Mouse (Mus musculus): ENCODE data around the gene Tmem174. TPM values are rescaled to one million over a fixed set of nuclear protein-coding genes. Genes with fewer than 3 reads are reported as not detected.

Tmem174 gene
- polyA plus RNA-seq, 1 experiment from 2014 or later, result not detected

- no peak overlapping the region for H3K4me3 ChIP-seq (ENCODE audit: low read depth, low read length)
Measured at GRCm38 (mm10) chr13:98589572-98589971, 47.6 kb downstream of the Tmem174 start.

GRCm38 (mm10) chr13:98588951-98589501 is 48.2 kb downstream of the Tmem174 start:
- peak overlapping the region; percentile 35 for H3K4me3 ChIP-seq (ENCODE audit: low read depth, low read length)
- 2% methylated on average over 35 of the region's 35 CpGs for WGBS
- H3K9me3 ChIP-seq (ENCODE audit: control insufficient read depth, low read length), result no peaks in the 10 kb centered on the region
- no peak overlapping the region for H3K27ac ChIP-seq (ENCODE audit: low read depth, low read length)
- DNase-seq (ENCODE audit: low spot score) (peak; percentile 94), ATAC-seq (ENCODE audit: low FRiP score) (peak; percentile 85)
- H3K27me3 ChIP-seq (ENCODE audit: control insufficient read depth, insufficient read depth, low read length), result peaks cover 21% of the 10 kb centered on the region
- H3K4me2 ChIP-seq (replicated peaks; ENCODE audit: low read depth, low read length), result peak overlapping the region; percentile 68
- no peaks in the 10 kb centered on the region for H3K4me1 ChIP-seq (replicated peaks; ENCODE audit: control insufficient read depth, insufficient read depth, low read length)
- no peaks in the 10 kb centered on the region for H3K36me3 ChIP-seq (ENCODE audit: control insufficient read depth, insufficient read depth, low read length)
- H3K9ac ChIP-seq (ENCODE audit: low read depth, low read length), result peak overlapping the region; percentile 34; the same call in 1 of the 2 replicates

More at GRCm38 (mm10) chr13:98589572-98589971, 47.6 kb downstream of the Tmem174 start:
- 50% methylated on average over 9 of the region's 9 CpGs for WGBS
- DNase-seq (ENCODE audit: low spot score), result no peak
- peak overlapping the region; percentile 68; the same call in 1 of the 2 replicates for H3K4me2 ChIP-seq (replicated peaks; ENCODE audit: low read depth, low read length)
- H3K27me3 ChIP-seq (ENCODE audit: control insufficient read depth, insufficient read depth, low read length), result peaks cover 21% of the 10 kb centered on the region
- H3K9ac ChIP-seq (ENCODE audit: low read depth, low read length), result no peak overlapping the region
- H3K9me3 ChIP-seq (ENCODE audit: control insufficient read depth, low read length), result no peaks in the 10 kb centered on the region
- ATAC-seq (ENCODE audit: low FRiP score), result no peak
- no peak overlapping the region for H3K27ac ChIP-seq (ENCODE audit: low read depth, low read length)
- H3K36me3 ChIP-seq (ENCODE audit: control insufficient read depth, insufficient read depth, low read length), result no peaks in the 10 kb centered on the region
- no peaks in the 10 kb centered on the region for H3K4me1 ChIP-seq (replicated peaks; ENCODE audit: control insufficient read depth, insufficient read depth, low read length)

- ATAC-seq (ENCODE audit: low FRiP score), result no peak
- H3K27me3 ChIP-seq (ENCODE audit: control insufficient read depth, insufficient read depth, low read length), result peaks cover 21% of the 10 kb centered on the region
- H3K4me3 ChIP-seq (ENCODE audit: low read depth, low read length), result peak overlapping the region; percentile 35
- no peaks in the 10 kb centered on the region for H3K4me1 ChIP-seq (replicated peaks; ENCODE audit: control insufficient read depth, insufficient read depth, low read length)
- 2% methylated on average over 12 of the region's 12 CpGs for WGBS
- peak overlapping the region; percentile 68 for H3K4me2 ChIP-seq (replicated peaks; ENCODE audit: low read depth, low read length)
- DNase-seq (ENCODE audit: low spot score), result no peak
- H3K9me3 ChIP-seq (ENCODE audit: control insufficient read depth, low read length), result no peaks in the 10 kb centered on the region
- H3K9ac ChIP-seq (ENCODE audit: low read depth, low read length), result peak overlapping the region; percentile 34; the same call in 1 of the 2 replicates
- H3K36me3 ChIP-seq (ENCODE audit: control insufficient read depth, insufficient read depth, low read length), result no peaks in the 10 kb centered on the region
- no peak overlapping the region for H3K27ac ChIP-seq (ENCODE audit: low read depth, low read length)
Measured at GRCm38 (mm10) chr13:98588480-98588879, 48.7 kb downstream of the Tmem174 start.

- Histone ChIP-seq H3K36me3 (ENCODE audit: control insufficient read depth, insufficient read depth, low read length) (no peaks in the 10 kb centered on the region), H3K9me3 (ENCODE audit: control insufficient read depth, low read length) (no peaks in the 10 kb centered on the region), H3K4me1 (replicated peaks; ENCODE audit: control insufficient read depth, insufficient read depth, low read length) (no peaks in the 10 kb centered on the region), H3K4me2 (replicated peaks; ENCODE audit: low read depth, low read length) (peak overlapping the region; percentile 17; the same call in 1 of the 2 replicates), H3K27ac (ENCODE audit: low read depth, low read length) (no peak overlapping the region), H3K9ac (ENCODE audit: low read depth, low read length) (no peak overlapping the region), H3K4me3 (ENCODE audit: low read depth, low read length) (no peak overlapping the region; the same call in 1 of the 2 replicates), H3K27me3 (ENCODE audit: control insufficient read depth, insufficient read depth, low read length) (peaks cover 21% of the 10 kb centered on the region)
- 2% methylated on average over 14 of the region's 14 CpGs for WGBS
- DNase-seq (ENCODE audit: low spot score) (peak; percentile 66), ATAC-seq (ENCODE audit: low FRiP score) (0 out of 2 replicates have a peak, but pooled peaks have one; percentile 28)
Measured at GRCm38 (mm10) chr13:98587639-98588038, 49.6 kb downstream of the Tmem174 start.

GRCm38 (mm10) chr13:98586817-98587575 is 50.2 kb downstream of the Tmem174 start:
- no peaks in the 10 kb centered on the region for H3K36me3 ChIP-seq (ENCODE audit: control insufficient read depth, insufficient read depth, low read length)
- peaks cover 21% of the 10 kb centered on the region for H3K27me3 ChIP-seq (ENCODE audit: control insufficient read depth, insufficient read depth, low read length)
- ATAC-seq (ENCODE audit: low FRiP score), result no peak
- no peak overlapping the region for H3K4me2 ChIP-seq (replicated peaks; ENCODE audit: low read depth, low read length)
- no peaks in the 10 kb centered on the region for H3K4me1 ChIP-seq (replicated peaks; ENCODE audit: control insufficient read depth, insufficient read depth, low read length)
- H3K9ac ChIP-seq (ENCODE audit: low read depth, low read length), result no peak overlapping the region
- 27% methylated on average over 17 of the region's 17 CpGs for WGBS
- no peak for DNase-seq (ENCODE audit: low spot score)
- no peak overlapping the region for H3K27ac ChIP-seq (ENCODE audit: low read depth, low read length)
- H3K4me3 ChIP-seq (ENCODE audit: low read depth, low read length), result no peak overlapping the region
- H3K9me3 ChIP-seq (ENCODE audit: control insufficient read depth, low read length), result no peaks in the 10 kb centered on the region

Other genes starting within 250 kb of the Tmem174 start
- 0.78 and 0.94 TPM in 2 replicates for gene Gm10320, start 145.4 kb downstream of the Tmem174 start, polyA plus RNA-seq (2014; fragmentation: Nextera tagmentation; extraction: Ambion mirVana)
- gene Tmem171, start 57.4 kb upstream of the Tmem174 start, polyA plus RNA-seq (2014; fragmentation: Nextera tagmentation; extraction: Ambion mirVana), result not detected in 2 replicates
- 28.5 and 35.5 TPM in 2 replicates for gene Fcho2, start 178.0 kb upstream of the Tmem174 start, polyA plus RNA-seq (2014; fragmentation: Nextera tagmentation; extraction: Ambion mirVana)

Measured in hindbrain, embryonic 11.5 days (tissue).